Mouse (Mus musculus) heart, postnatal 0 days (tissue): ENCODE results near the gene Fkrp.

Experiments
- CTCF ChIP-seq: IDR thresholded peaks from 2 replicates; pipeline ENCODE4 v1.5.1; 2016; ENCODE audit warnings: antibody characterized with exemption, control low read depth, low read depth
- EP300 ChIP-seq: IDR thresholded peaks from 2 replicates; pipeline ENCODE4 v1.6.1; 2016; ENCODE audit warnings: antibody characterized with exemption, low read depth

DNA sequence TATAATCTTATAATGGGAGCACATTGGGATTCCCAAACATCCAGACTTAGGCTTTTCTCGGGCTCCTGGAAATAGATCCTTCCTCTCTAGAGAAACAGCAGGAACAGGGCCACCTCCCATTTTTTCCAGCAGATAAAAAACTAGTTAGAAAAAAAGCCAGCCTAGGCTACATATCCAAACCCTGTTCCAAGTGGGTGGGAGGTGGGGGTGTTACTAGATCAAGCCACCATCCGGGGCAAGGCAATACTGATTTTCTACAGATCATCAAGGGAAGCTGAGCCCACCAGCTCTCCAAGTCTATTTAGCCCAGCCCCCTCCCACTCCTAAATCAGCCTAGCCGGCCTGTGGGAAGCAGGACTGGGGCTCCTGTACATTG, 28.2 kb upstream of the Fkrp start:
- TF ChIP-seq CTCF = no peak
- no peak for TF ChIP-seq EP300
